Mouse (Mus musculus): ENCODE data around the gene Enpp3. TPM values are rescaled to one million over a fixed set of nuclear protein-coding genes. Genes with fewer than 3 reads are reported as not detected.

Enpp3 gene
- polyA plus RNA-seq, 1 experiment from 2014 or later, result 4.1 TPM

GRCm38 (mm10) chr10:24836366-24837038 is 6.1 kb downstream of the Enpp3 start:
- H3K4me3 ChIP-seq (replicated peaks; ENCODE audit: low read depth, low read length), result peak overlapping the region; percentile 22
- H3K4me1 ChIP-seq (ENCODE audit: control insufficient read depth, insufficient read depth, low read length), result peaks cover 16% of the 10 kb centered on the region
- ATAC-seq (ENCODE audit: low FRiP score, low TSS enrichment), result no peak
- H3K4me2 ChIP-seq (ENCODE audit: low read length), result peak overlapping the region; percentile 50
- WGBS, result 56% methylated on average over 4 of the region's 4 CpGs
- no peaks in the 10 kb centered on the region for H3K27me3 ChIP-seq (ENCODE audit: control insufficient read depth, insufficient read depth, low read length)
- no peak overlapping the region for H3K27ac ChIP-seq (replicated peaks; ENCODE audit: low read depth, low read length)
- peak; percentile 19 for DNase-seq
- no peaks in the 10 kb centered on the region for H3K9me3 ChIP-seq (ENCODE audit: control insufficient read depth, low read length)
- H3K9ac ChIP-seq (replicated peaks; ENCODE audit: low read length), result peak overlapping the region; percentile 45; the same call in 1 of the 2 replicates
- no peaks in the 10 kb centered on the region for H3K36me3 ChIP-seq (ENCODE audit: control insufficient read depth, insufficient read depth, low read length)

DNA sequence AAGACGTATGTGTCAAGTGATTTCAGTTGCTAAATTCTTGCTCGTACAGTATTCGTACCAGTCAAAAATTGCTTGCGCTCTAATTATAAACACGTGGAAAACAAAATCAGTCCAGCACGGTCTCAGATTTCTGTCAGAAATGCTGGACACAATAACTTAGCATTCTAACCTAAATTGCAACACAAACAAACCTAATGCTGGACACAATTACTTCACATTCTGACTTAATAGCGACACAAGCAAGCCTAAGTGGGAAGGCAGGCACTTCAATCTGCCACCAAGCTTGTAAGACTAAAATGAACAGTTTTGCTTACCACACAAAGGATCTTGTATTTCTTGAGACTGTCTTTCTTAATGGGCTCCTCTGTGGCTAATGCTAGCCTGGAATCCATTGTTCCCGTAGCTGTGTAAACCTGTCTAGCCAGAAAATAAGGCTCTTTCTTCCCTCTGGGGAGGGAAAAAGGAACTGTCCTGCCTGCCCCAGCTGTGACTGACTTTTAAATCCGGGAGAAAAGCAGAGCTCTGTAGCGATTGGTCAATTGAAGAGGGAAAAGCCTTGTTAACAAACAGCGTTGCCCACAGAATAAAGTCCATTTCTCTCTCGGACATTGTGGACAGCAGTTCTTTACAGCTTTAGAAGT is 6.8 kb downstream of the Enpp3 start:
- Histone ChIP-seq H3K4me2 (ENCODE audit: low read length) (peak overlapping the region; percentile 50), H3K27ac (replicated peaks; ENCODE audit: low read depth, low read length) (peak overlapping the region; percentile 10; the same call in 1 of the 2 replicates), H3K36me3 (ENCODE audit: control insufficient read depth, insufficient read depth, low read length) (no peaks in the 10 kb centered on the region), H3K9ac (replicated peaks; ENCODE audit: low read length) (peak overlapping the region; percentile 45), H3K27me3 (ENCODE audit: control insufficient read depth, insufficient read depth, low read length) (no peaks in the 10 kb centered on the region), H3K4me1 (ENCODE audit: control insufficient read depth, insufficient read depth, low read length) (peaks cover 16% of the 10 kb centered on the region), H3K4me3 (replicated peaks; ENCODE audit: low read depth, low read length) (peak overlapping the region; percentile 22), H3K9me3 (ENCODE audit: control insufficient read depth, low read length) (no peaks in the 10 kb centered on the region)
- ATAC-seq (ENCODE audit: low FRiP score, low TSS enrichment), result peak; percentile 57; the same call in 1 of the 2 replicates
- peak; percentile 68 for DNase-seq
- 13% methylated on average over 12 of the region's 12 CpGs for WGBS

GRCm38 (mm10) chr10:24834634-24835371 is 7.8 kb downstream of the Enpp3 start:
- peak; percentile 23 for DNase-seq
- WGBS, result 7% methylated on average over 4 of the region's 4 CpGs
- ATAC-seq (ENCODE audit: low FRiP score, low TSS enrichment), result no peak
- Histone ChIP-seq H3K27me3 (ENCODE audit: control insufficient read depth, insufficient read depth, low read length) (no peaks in the 10 kb centered on the region), H3K9ac (replicated peaks; ENCODE audit: low read length) (no peak overlapping the region), H3K27ac (replicated peaks; ENCODE audit: low read depth, low read length) (no peak overlapping the region), H3K4me3 (replicated peaks; ENCODE audit: low read depth, low read length) (peak overlapping the region; percentile 22; the same call in 1 of the 2 replicates), H3K4me2 (ENCODE audit: low read length) (peak overlapping the region; percentile 50), H3K9me3 (ENCODE audit: control insufficient read depth, low read length) (no peaks in the 10 kb centered on the region), H3K4me1 (ENCODE audit: control insufficient read depth, insufficient read depth, low read length) (peaks cover 16% of the 10 kb centered on the region), H3K36me3 (ENCODE audit: control insufficient read depth, insufficient read depth, low read length) (no peaks in the 10 kb centered on the region)

DNA sequence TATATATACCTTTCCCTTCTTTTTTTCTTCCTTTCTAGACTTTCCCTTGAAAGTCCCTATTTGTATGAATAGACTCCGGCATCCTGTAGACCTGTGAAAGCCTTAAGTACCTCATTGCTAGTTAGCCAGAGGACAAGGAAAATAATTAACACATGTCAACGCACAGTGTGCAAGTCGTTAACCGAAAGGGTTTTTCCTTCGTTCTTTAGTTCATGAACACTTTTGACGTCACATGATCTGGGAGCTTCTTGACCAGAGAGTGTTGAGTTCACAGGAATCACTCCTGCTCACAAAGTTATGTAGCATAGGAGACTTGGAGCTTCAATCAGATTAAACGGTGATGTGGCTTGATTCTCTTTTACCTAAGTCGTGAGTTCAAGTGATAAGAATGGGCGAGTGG is 10.3 kb downstream of the Enpp3 start:
- WGBS, result 92% methylated on average over 9 of the region's 9 CpGs

GRCm38 (mm10) chr10:24831377-24832095 is 11.1 kb downstream of the Enpp3 start:
- H3K27ac ChIP-seq (replicated peaks; ENCODE audit: low read depth, low read length), result no peak overlapping the region
- H3K4me3 ChIP-seq (replicated peaks; ENCODE audit: low read depth, low read length), result no peak overlapping the region
- H3K9ac ChIP-seq (replicated peaks; ENCODE audit: low read length), result no peak overlapping the region
- H3K4me1 ChIP-seq (ENCODE audit: control insufficient read depth, insufficient read depth, low read length), result peaks cover 14% of the 10 kb centered on the region
- no peaks in the 10 kb centered on the region for H3K36me3 ChIP-seq (ENCODE audit: control insufficient read depth, insufficient read depth, low read length)
- 67% methylated on average over 15 of the region's 15 CpGs for WGBS
- DNase-seq (no peak), ATAC-seq (ENCODE audit: low FRiP score, low TSS enrichment) (no peak)
- H3K27me3 ChIP-seq (ENCODE audit: control insufficient read depth, insufficient read depth, low read length), result no peaks in the 10 kb centered on the region
- H3K4me2 ChIP-seq (ENCODE audit: low read length), result no peak overlapping the region
- H3K9me3 ChIP-seq (ENCODE audit: control insufficient read depth, low read length), result no peaks in the 10 kb centered on the region

More for the DNA sequence above, 10.3 kb downstream of the Enpp3 start:
- no peak for ATAC-seq (ENCODE audit: low FRiP score, low TSS enrichment)
- no peak overlapping the region for H3K27ac ChIP-seq (replicated peaks; ENCODE audit: low read depth, low read length)
- H3K9me3 ChIP-seq (ENCODE audit: control insufficient read depth, low read length), result no peaks in the 10 kb centered on the region
- no peaks in the 10 kb centered on the region for H3K36me3 ChIP-seq (ENCODE audit: control insufficient read depth, insufficient read depth, low read length)
- peaks cover 16% of the 10 kb centered on the region for H3K4me1 ChIP-seq (ENCODE audit: control insufficient read depth, insufficient read depth, low read length)
- H3K9ac ChIP-seq (replicated peaks; ENCODE audit: low read length), result no peak overlapping the region
- no peaks in the 10 kb centered on the region for H3K27me3 ChIP-seq (ENCODE audit: control insufficient read depth, insufficient read depth, low read length)
- DNase-seq, result no peak
- H3K4me2 ChIP-seq (ENCODE audit: low read length), result no peak overlapping the region
- H3K4me3 ChIP-seq (replicated peaks; ENCODE audit: low read depth, low read length), result no peak overlapping the region

- 92% methylated on average over 5 of the region's 5 CpGs for WGBS
- Histone ChIP-seq H3K4me1 (ENCODE audit: control insufficient read depth, insufficient read depth, low read length) (0 out of 2 replicates have a peak, but pooled peaks cover 4% of the 10 kb centered on the region), H3K9ac (replicated peaks; ENCODE audit: low read length) (no peak overlapping the region), H3K27ac (replicated peaks; ENCODE audit: low read depth, low read length) (no peak overlapping the region), H3K4me2 (ENCODE audit: low read length) (no peak overlapping the region), H3K9me3 (ENCODE audit: control insufficient read depth, low read length) (no peaks in the 10 kb centered on the region), H3K4me3 (replicated peaks; ENCODE audit: low read depth, low read length) (no peak overlapping the region), H3K36me3 (ENCODE audit: control insufficient read depth, insufficient read depth, low read length) (no peaks in the 10 kb centered on the region), H3K27me3 (ENCODE audit: control insufficient read depth, insufficient read depth, low read length) (no peaks in the 10 kb centered on the region)
- no peak for DNase-seq
- no peak for ATAC-seq (ENCODE audit: low FRiP score, low TSS enrichment)
These were observed 12.2 kb downstream of the Enpp3 start for GRCm38 (mm10) chr10:24830448-24830847.

DNA sequence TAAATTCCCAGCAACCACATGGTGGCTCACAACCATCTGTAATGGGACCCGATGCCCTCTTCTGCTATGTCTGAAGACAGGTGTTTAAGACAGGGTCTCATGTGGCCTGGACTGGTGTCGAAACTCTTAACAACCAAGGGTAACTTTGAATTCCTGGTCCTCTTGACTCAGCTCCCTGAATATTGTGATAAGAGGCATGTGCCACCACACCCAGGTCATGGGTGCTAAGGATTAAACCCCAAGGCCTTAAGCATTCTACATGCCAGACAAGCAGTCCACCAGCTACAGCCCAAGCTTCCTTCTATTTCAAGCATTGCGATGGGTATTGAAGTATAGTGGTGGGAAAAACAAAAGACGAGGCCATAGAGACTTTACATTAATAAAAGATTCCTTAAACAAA is 14.5 kb downstream of the Enpp3 start:
- H3K36me3 ChIP-seq (ENCODE audit: control insufficient read depth, insufficient read depth, low read length), result no peaks in the 10 kb centered on the region
- H3K27ac ChIP-seq (replicated peaks; ENCODE audit: low read depth, low read length), result no peak overlapping the region
- no peak for ATAC-seq (ENCODE audit: low FRiP score, low TSS enrichment)
- no peak for DNase-seq
- no peak overlapping the region for H3K9ac ChIP-seq (replicated peaks; ENCODE audit: low read length)
- no peaks in the 10 kb centered on the region for H3K4me1 ChIP-seq (ENCODE audit: control insufficient read depth, insufficient read depth, low read length)
- H3K9me3 ChIP-seq (ENCODE audit: control insufficient read depth, low read length), result no peaks in the 10 kb centered on the region
- H3K27me3 ChIP-seq (ENCODE audit: control insufficient read depth, insufficient read depth, low read length), result no peaks in the 10 kb centered on the region
- WGBS, result 92% methylated on average over 4 of the region's 4 CpGs
- no peak overlapping the region for H3K4me2 ChIP-seq (ENCODE audit: low read length)
- H3K4me3 ChIP-seq (replicated peaks; ENCODE audit: low read depth, low read length), result no peak overlapping the region

DNA sequence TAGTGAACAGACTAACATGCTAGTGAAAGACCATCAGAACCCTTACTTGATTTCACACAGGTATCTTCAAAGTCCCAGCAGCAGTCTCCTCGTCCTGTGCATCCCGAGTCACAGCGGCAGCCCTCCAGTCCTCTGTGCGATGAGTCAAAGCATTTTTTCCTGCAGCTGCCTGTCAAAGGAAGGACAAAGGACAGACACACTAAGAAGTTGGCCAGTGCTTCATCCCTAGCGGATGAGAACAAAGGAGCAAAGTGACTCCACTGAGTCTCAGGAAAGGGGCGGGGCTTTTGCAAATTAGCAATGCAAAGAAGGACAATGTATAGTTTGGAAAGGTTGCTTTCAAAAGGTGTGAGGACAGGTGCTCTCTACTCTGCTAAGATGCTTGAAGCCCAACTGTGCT is 16.5 kb downstream of the Enpp3 start:
- Histone ChIP-seq H3K27ac (replicated peaks; ENCODE audit: low read depth, low read length) (no peak overlapping the region), H3K9ac (replicated peaks; ENCODE audit: low read length) (no peak overlapping the region), H3K36me3 (ENCODE audit: control insufficient read depth, insufficient read depth, low read length) (no peaks in the 10 kb centered on the region), H3K27me3 (ENCODE audit: control insufficient read depth, insufficient read depth, low read length) (no peaks in the 10 kb centered on the region), H3K4me3 (replicated peaks; ENCODE audit: low read depth, low read length) (no peak overlapping the region), H3K4me2 (ENCODE audit: low read length) (peak overlapping the region; percentile 9; the same call in 1 of the 2 replicates), H3K4me1 (ENCODE audit: control insufficient read depth, insufficient read depth, low read length) (no peaks in the 10 kb centered on the region), H3K9me3 (ENCODE audit: control insufficient read depth, low read length) (no peaks in the 10 kb centered on the region)
- DNase-seq (peak; percentile 33), ATAC-seq (ENCODE audit: low FRiP score, low TSS enrichment) (no peak)
- 2% methylated on average over 6 of the region's 6 CpGs for WGBS

Data from midbrain, embryonic 14.5 days (tissue).